Mouse (Mus musculus): ENCODE measurements at regions not wholly inside any gene's neighbourhood (a gene's known extent, or its start where the extent isn't known, plus 50 kb on each side); places are given as distances from the start of the nearest gene placed in this dataset.

- Histone ChIP-seq H3K4me3 (replicated peaks; ENCODE audit: low read length) (no peak overlapping the region), H3K36me3 (ENCODE audit: control insufficient read depth, insufficient read depth, low read length) (no peaks in the 10 kb centered on the region), H3K9me3 (ENCODE audit: control insufficient read depth, low read length) (no peaks in the 10 kb centered on the region), H3K4me1 (ENCODE audit: control insufficient read depth, insufficient read depth, low read length) (no peaks in the 10 kb centered on the region), H3K9ac (ENCODE audit: low read depth, low read length, severe bottlenecking) (no peak overlapping the region), H3K27ac (replicated peaks; ENCODE audit: low read depth, low read length) (no peak overlapping the region), H3K27me3 (ENCODE audit: control insufficient read depth, insufficient read depth, low read length) (no peaks in the 10 kb centered on the region), H3K4me2 (replicated peaks; ENCODE audit: low read depth, low read length, severe bottlenecking) (no peak overlapping the region)
- no peak for ATAC-seq (ENCODE audit: low FRiP score, low read depth)
- TF ChIP-seq POLR2A (IDR thresholded peaks at IDR 0.05; ENCODE audit: borderline replicate concordance, extremely low read depth, insufficient read depth, insufficient read length) = no peak
- WGBS = 89% methylated on average over 1 of the region's 1 CpGs
- DNase-seq (ENCODE audit: low spot score) = no peak
Observed at GRCm38 (mm10) chr14:89308506-89308905, 837.3 kb upstream of the Pcdh20 start.
